Mouse (Mus musculus) thymus, postnatal 10 days (tissue): Measurements from ENCODE around the gene Dhx32.
"Not testable (repeated sequence)": the region's sequence is repeated elsewhere in the genome, so short reads cannot be mapped to it uniquely, and the experiment has no call there.

Source experiments
- DNase-seq, 2 experiments: peaks; one replicate each; pipeline ENCODE4 v3.0.0; 2021; ENCODE audit warnings: low spot score in 2 of 2

Gene Dhx32

GRCm38 (mm10) chr7:133729351-133729750, 53.2 kb downstream of the Dhx32 start:
- DNase-seq, result no peak

GRCm38 (mm10) chr7:133727027-133727426, 55.5 kb downstream of the Dhx32 start:
- DNase-seq, result no peak

GRCm38 (mm10) chr7:133725571-133725970, 57.0 kb downstream of the Dhx32 start:
- no peak for DNase-seq

GRCm38 (mm10) chr7:133724844-133725243, 57.7 kb downstream of the Dhx32 start:
- no peak for DNase-seq

- DNase-seq, result no peak
Measured at GRCm38 (mm10) chr7:133720616-133721015, 61.9 kb downstream of the Dhx32 start.

- DNase-seq, result no peak
Measured at GRCm38 (mm10) chr7:133718580-133718979, 63.9 kb downstream of the Dhx32 start.

GRCm38 (mm10) chr7:133715387-133715786, 67.1 kb downstream of the Dhx32 start:
- no peak for DNase-seq

GRCm38 (mm10) chr7:133707301-133707700, 75.2 kb downstream of the Dhx32 start:
- DNase-seq, result no peak

GRCm38 (mm10) chr7:133703906-133704305, 78.6 kb downstream of the Dhx32 start:
- DNase-seq, result no peak

GRCm38 (mm10) chr7:133702333-133702732, 80.2 kb downstream of the Dhx32 start:
- DNase-seq, result no peak

GRCm38 (mm10) chr7:133701366-133701765, 81.2 kb downstream of the Dhx32 start:
- DNase-seq, result no peak

- DNase-seq, result no peak
Measured at GRCm38 (mm10) chr7:133699885-133700284, 82.6 kb downstream of the Dhx32 start.

GRCm38 (mm10) chr7:133698021-133698709, 84.4 kb downstream of the Dhx32 start:
- no peak for DNase-seq

GRCm38 (mm10) chr7:133685644-133686043, 96.9 kb downstream of the Dhx32 start:
- DNase-seq, result not testable (repeated sequence)

- no peak for DNase-seq
Measured at GRCm38 (mm10) chr7:133684701-133685100, 97.8 kb downstream of the Dhx32 start.

- DNase-seq, result no peak
Measured at GRCm38 (mm10) chr7:133684110-133684509, 98.4 kb downstream of the Dhx32 start.

GRCm38 (mm10) chr7:133683626-133684025, 98.9 kb downstream of the Dhx32 start:
- DNase-seq, result no peak

- no peak for DNase-seq
Measured at GRCm38 (mm10) chr7:133679961-133680360, 102.6 kb downstream of the Dhx32 start, which contains the start of gene Mmp21. Gene Mmp21, minus strand, starts transcription at chr7:133680061.

GRCm38 (mm10) chr7:133679439-133679838, 103.1 kb downstream of the Dhx32 start:
- no peak for DNase-seq

- DNase-seq, result no peak
Measured at GRCm38 (mm10) chr7:133678716-133679115, 103.8 kb downstream of the Dhx32 start.

GRCm38 (mm10) chr7:133676002-133676401, 106.5 kb downstream of the Dhx32 start:
- DNase-seq, result no peak
